Comparison of ENCODE assay signal across 8 mouse cellular contexts in genomic region chr8:91747174-91747859, GRCm38 (mm10). TPM values are rescaled to one million over a fixed set of nuclear protein-coding genes. Genes with fewer than 3 reads are reported as not detected.
DNase-seq lines count a peak whose midpoint lies in the region; ATAC-seq lines count a peak whose summit lies in the region.

No protein-coding gene starts in this region.

- H3K9ac ChIP-seq in limb, embryonic 11.5 days (ENCODE audit: low read length), result no peak overlapping the region
- H3K9ac ChIP-seq in limb, embryonic 12.5 days (replicated peaks), result no peak overlapping the region

- H3K9me3 ChIP-seq in limb, embryonic 11.5 days (ENCODE audit: control insufficient read depth, low read length), result no peaks in the 10 kb centered on the region
- no peaks in the 10 kb centered on the region; the same call in 1 of the 2 replicates for H3K9me3 ChIP-seq in limb, embryonic 10.5 days (replicated peaks)
- 0 out of 2 replicates have a peak, but pooled peaks cover 7% of the 10 kb centered on the region for H3K9me3 ChIP-seq in limb, embryonic 12.5 days

- H3K4me1 ChIP-seq in limb, embryonic 11.5 days (ENCODE audit: control insufficient read depth, insufficient read depth, low read length), result 0 out of 2 replicates have a peak, but pooled peaks cover 8% of the 10 kb centered on the region
- H3K4me1 ChIP-seq in limb, embryonic 10.5 days, result peaks cover 30% of the 10 kb centered on the region
- H3K4me1 ChIP-seq in limb, embryonic 12.5 days (replicated peaks), result peaks cover 21% of the 10 kb centered on the region

- H3K27ac ChIP-seq in limb, embryonic 11.5 days (replicated peaks; ENCODE audit: low read depth, low read length), result no peak overlapping the region
- no peak overlapping the region for H3K27ac ChIP-seq in limb, embryonic 10.5 days
- no peak overlapping the region for H3K27ac ChIP-seq in limb, embryonic 12.5 days

- peak; percentile 38 for DNase-seq in limb, embryonic 11.5 days (ENCODE audit: low spot score)
- DNase-seq in limb, embryonic 10.5 days (ENCODE audit: low spot score), result no peak
- DNase-seq in embryo, embryonic 11.5 days (ENCODE audit: low read depth, low spot score), result peak; percentile 20
- peak; percentile 27 for DNase-seq in forelimb bud, embryonic 11.5 days (ENCODE audit: low read depth, low spot score)
- no peak for DNase-seq in urinary bladder, postnatal 36 days (ENCODE audit: low spot score in 2 of 2)
- no peak for DNase-seq in urinary bladder, postnatal 10 days (ENCODE audit: low spot score)
- DNase-seq in testis, postnatal 14 days (ENCODE audit: low spot score), result no peak

- H3K36me3 ChIP-seq in limb, embryonic 11.5 days (ENCODE audit: control insufficient read depth, insufficient read depth, low read length), result no peaks in the 10 kb centered on the region
- H3K36me3 ChIP-seq in limb, embryonic 10.5 days, result no peaks in the 10 kb centered on the region
- no peaks in the 10 kb centered on the region for H3K36me3 ChIP-seq in limb, embryonic 12.5 days

- WGBS in limb, embryonic 11.5 days, result 48% methylated on average over 24 of the region's 24 CpGs
- WGBS in limb, embryonic 10.5 days, result 56% methylated on average over 24 of the region's 24 CpGs
- WGBS in limb, embryonic 12.5 days, result 47% methylated on average over 24 of the region's 24 CpGs

- no peak overlapping the region for H3K4me2 ChIP-seq in limb, embryonic 11.5 days (ENCODE audit: low read depth, severe bottlenecking)
- peak overlapping the region; percentile 13 for H3K4me2 ChIP-seq in limb, embryonic 12.5 days

- peaks cover 9% of the 10 kb centered on the region for H3K27me3 ChIP-seq in limb, embryonic 11.5 days (ENCODE audit: control insufficient read depth, insufficient read depth, low read length)
- H3K27me3 ChIP-seq in limb, embryonic 10.5 days (ENCODE audit: low read depth, poor library complexity, severe bottlenecking), result peaks cover 73% of the 10 kb centered on the region
- H3K27me3 ChIP-seq in limb, embryonic 12.5 days, result peaks cover 64% of the 10 kb centered on the region

- ATAC-seq in limb, embryonic 11.5 days (ENCODE audit: insufficient number of reproducible peaks, low FRiP score, low TSS enrichment, low read depth), result no peak
- ATAC-seq in limb, embryonic 12.5 days (ENCODE audit: insufficient number of reproducible peaks, insufficient read depth, low FRiP score, low TSS enrichment, low read depth), result no peak

- H3K4me3 ChIP-seq in limb, embryonic 11.5 days (ENCODE audit: low read depth, low read length), result no peak overlapping the region
- no peak overlapping the region for H3K4me3 ChIP-seq in limb, embryonic 10.5 days
- no peak overlapping the region for H3K4me3 ChIP-seq in limb, embryonic 12.5 days (replicated peaks)

RNA-seq across cellular contexts. Expression of gene Irx3, which starts 54.5 kb away (rescaled TPM):
- polyA plus RNA-seq in limb, embryonic 11.5 days (2014; fragmentation: Nextera tagmentation; extraction: Ambion mirVana), result 15.3 and 21.0 TPM in 2 replicates
- polyA plus RNA-seq in limb, embryonic 10.5 days (2016; fragmentation: Nextera tagmentation; extraction: Ambion mirVana), result 34.2 and 34.4 TPM in 2 replicates
- polyA plus RNA-seq in limb, embryonic 12.5 days (2016; fragmentation: Nextera tagmentation; extraction: Ambion mirVana), result 8.9 and 11.0 TPM in 2 replicates

Comparison
In these comparisons a context has a peak if more than half of its experiments do, and no peak if none do; other contexts are left out.
1. DNase-seq: peak in limb, embryonic 11.5 days (single experiment), embryo, embryonic 11.5 days (single experiment) and forelimb bud, embryonic 11.5 days (single experiment); none in limb, embryonic 10.5 days (single experiment), urinary bladder, postnatal 36 days (0 of 2), urinary bladder, postnatal 10 days (single experiment) and testis, postnatal 14 days (single experiment).